Mouse (Mus musculus): ENCODE data around the gene Spata4. TPM values are rescaled to one million over a fixed set of nuclear protein-coding genes. Genes with fewer than 3 reads are reported as not detected.

The Spata4 gene
- total RNA-seq, 2 experiments from 2014 or later = not detected

Other genes starting within 250 kb of the Spata4 start
- gene Asb5, start 71.2 kb upstream of the Spata4 start, total RNA-seq (2021) = 1 to 10 TPM in 1 of 2 experiments, under 1 TPM in 1; 0.86 to 1.2 TPM
- 10 to 100 TPM; 38.7 to 40.3 TPM for gene Spcs3, start 70.8 kb upstream of the Spata4 start, total RNA-seq (2021)

Measured in left cerebral cortex, postnatal 4 days (tissue).